Mouse (Mus musculus) C2C12 (cell line): ENCODE measurements around the gene Aldh1l1.

Experiments
- CEBPB ChIP-seq: IDR thresholded peaks from one replicate; pipeline ENCODE4 v1.6.1; 2011; ENCODE audit warnings: low read depth, mild to moderate bottlenecking, control low read depth, moderate library complexity
- CTCF ChIP-seq: IDR thresholded peaks from one replicate; pipeline ENCODE4 v1.5.1; 2011; ENCODE audit not compliant: control insufficient read depth, insufficient read depth, insufficient read length
- FOSL1 ChIP-seq: IDR thresholded peaks from one replicate; pipeline ENCODE4 v1.8.0; 2011; ENCODE audit warnings: mild to moderate bottlenecking, low read length; ENCODE audit not compliant: poor library complexity, insufficient read depth, severe bottlenecking
- MAX ChIP-seq: IDR thresholded peaks from one replicate; pipeline ENCODE4 v1.6.1; 2011; ENCODE audit warnings: mild to moderate bottlenecking, control low read depth
- MYOD1 ChIP-seq: IDR thresholded peaks from one replicate; pipeline ENCODE4 v1.6.1; 2011; ENCODE audit warnings: low read depth; ENCODE audit not compliant: control insufficient read depth, insufficient read length
- MYOG ChIP-seq: IDR thresholded peaks from one replicate; pipeline ENCODE4 v1.6.1; 2011; ENCODE audit not compliant: control insufficient read depth, insufficient read length; ENCODE audit errors: extremely low read depth
- USF1 ChIP-seq: IDR thresholded peaks from one replicate; pipeline ENCODE4 v1.6.1; 2011; ENCODE audit warnings: low read depth, mild to moderate bottlenecking, control low read depth, moderate library complexity

DNA sequence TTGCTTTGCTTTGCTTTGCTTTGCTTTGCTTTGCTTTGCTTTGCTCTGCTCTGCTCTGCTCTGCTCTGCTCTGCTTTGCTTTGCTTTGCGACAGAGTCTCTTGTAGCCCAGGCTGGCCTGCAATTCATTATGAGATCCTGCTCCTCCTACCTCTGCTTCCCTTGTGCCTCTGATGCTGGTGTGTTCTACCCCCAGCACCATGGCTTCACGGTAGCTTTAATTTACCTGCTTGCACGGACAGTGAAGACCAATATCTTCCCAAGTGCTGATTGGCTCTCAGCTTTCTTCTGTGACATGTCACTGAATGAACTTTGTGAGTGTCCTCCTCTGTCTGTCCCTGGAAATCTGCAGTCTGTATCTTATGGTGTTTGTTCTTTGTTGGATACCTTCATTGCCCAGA lies 49.2 kb upstream of the Aldh1l1 start:
- TF ChIP-seq CTCF (no peak), MYOG (no peak), USF1 (no peak), CEBPB (no peak), MAX (no peak), MYOD1 (no peak), FOSL1 (no peak)
